Mouse (Mus musculus) ES-E14 (cell line): Measurements from ENCODE around the gene Pde4dip. TPM values are rescaled to one million over a fixed set of nuclear protein-coding genes. Genes with fewer than 3 reads are reported as not detected.

Experiments
- DNase-seq: peaks from one replicate; pipeline ENCODE4 v3.0.0-alpha.2; 2013; ENCODE audit warnings: low read depth, low spot score
- H3K27ac ChIP-seq: 2 replicates; pipeline ENCODE4 v1.5.1; 2012; ENCODE audit warnings: low read depth, mild to moderate bottlenecking, low read length, moderate library complexity, mixed read lengths; ENCODE audit not compliant: poor library complexity, insufficient read depth, severe bottlenecking
- H3K36me3 ChIP-seq: 2 replicates; pipeline ENCODE4 v1.6.1; 2012; ENCODE audit warnings: mild to moderate bottlenecking, low read length, moderate library complexity, mixed read lengths; ENCODE audit not compliant: control insufficient read depth, poor library complexity, insufficient read depth, severe bottlenecking
- H3K4me1 ChIP-seq, 2 experiments: fragments of 150-350 bp in 1 of 2; sonication (generic) in 1 of 2; 2 replicates each; pipeline ENCODE4 v1.6.1; 2012; ENCODE audit warnings: low read length in 2 of 2, mild to moderate bottlenecking in 1 of 2, mixed read lengths in 1 of 2; ENCODE audit not compliant: control insufficient read depth in 2 of 2, insufficient read depth in 2 of 2, poor library complexity in 1 of 2
- H3K4me3 ChIP-seq, 2 experiments: fragments of 150-350 bp in 1 of 2; sonication (generic) in 1 of 2; 2 replicates each; pipeline ENCODE4 v1.5.1; 2012; ENCODE audit warnings: low read length in 2 of 2, low read depth in 1 of 2, mild to moderate bottlenecking in 1 of 2, mixed read lengths in 1 of 2; ENCODE audit not compliant: insufficient read depth in 1 of 2, poor library complexity in 1 of 2, severe bottlenecking in 1 of 2
- H3K9ac ChIP-seq: 2 replicates; pipeline ENCODE4 v1.6.1; 2012; ENCODE audit warnings: low read depth, mild to moderate bottlenecking, low read length, mixed read lengths; ENCODE audit not compliant: poor library complexity, insufficient read depth, severe bottlenecking
- H3K9me3 ChIP-seq: fragments of 150-350 bp; sonication (generic); 2 replicates; pipeline ENCODE4 v1.6.1; 2012; ENCODE audit warnings: low read depth, mild to moderate bottlenecking, low read length; ENCODE audit not compliant: control insufficient read depth, insufficient read depth
- CHD2 ChIP-seq: IDR thresholded peaks from 2 replicates; pipeline ENCODE4 v1.6.1; 2014; ENCODE audit warnings: mild to moderate bottlenecking, low read depth, low read length, inconsistent platforms
- HCFC1 ChIP-seq: IDR thresholded peaks from 2 replicates; pipeline ENCODE4 v1.6.1; 2012; ENCODE audit warnings: low read length, inconsistent platforms, borderline replicate concordance; ENCODE audit not compliant: insufficient read depth
- MAFK ChIP-seq: IDR thresholded peaks from 2 replicates; pipeline ENCODE4 v1.6.1; 2014; ENCODE audit warnings: mild to moderate bottlenecking, low read depth, low read length, inconsistent platforms; ENCODE audit not compliant: insufficient read depth
- ZC3H11A ChIP-seq: IDR thresholded peaks from 2 replicates; pipeline ENCODE4 v1.6.1; 2012; ENCODE audit warnings: low read depth, mild to moderate bottlenecking, inconsistent platforms, low read length, borderline replicate concordance
- ZNF384 ChIP-seq: IDR thresholded peaks from 2 replicates; pipeline ENCODE4 v1.6.1; 2012; ENCODE audit warnings: low read depth, low read length, inconsistent platforms
- in situ Hi-C, 2 experiments: fragments of 600-800 bp; cut with MboI; formaldehyde crosslinking; loops; one replicate each; pipeline ENCODE4 v1.15.1; 2025; ENCODE audit warnings: low sequenced_read_pairs in 2 of 2, inconsistent platforms in 1 of 2; ENCODE audit not compliant: unreplicated experiment in 2 of 2
- total RNA-seq: library from RNA; depleted of rRNA; stranded (reverse); fragments of 300-350 nt; gene quantifications from 2 replicates; pipeline ENCODE4 v1.2.3, GENCODE M21; 2012

Pde4dip gene
- total RNA-seq, 1 experiment = 12.0 TPM

DNA sequence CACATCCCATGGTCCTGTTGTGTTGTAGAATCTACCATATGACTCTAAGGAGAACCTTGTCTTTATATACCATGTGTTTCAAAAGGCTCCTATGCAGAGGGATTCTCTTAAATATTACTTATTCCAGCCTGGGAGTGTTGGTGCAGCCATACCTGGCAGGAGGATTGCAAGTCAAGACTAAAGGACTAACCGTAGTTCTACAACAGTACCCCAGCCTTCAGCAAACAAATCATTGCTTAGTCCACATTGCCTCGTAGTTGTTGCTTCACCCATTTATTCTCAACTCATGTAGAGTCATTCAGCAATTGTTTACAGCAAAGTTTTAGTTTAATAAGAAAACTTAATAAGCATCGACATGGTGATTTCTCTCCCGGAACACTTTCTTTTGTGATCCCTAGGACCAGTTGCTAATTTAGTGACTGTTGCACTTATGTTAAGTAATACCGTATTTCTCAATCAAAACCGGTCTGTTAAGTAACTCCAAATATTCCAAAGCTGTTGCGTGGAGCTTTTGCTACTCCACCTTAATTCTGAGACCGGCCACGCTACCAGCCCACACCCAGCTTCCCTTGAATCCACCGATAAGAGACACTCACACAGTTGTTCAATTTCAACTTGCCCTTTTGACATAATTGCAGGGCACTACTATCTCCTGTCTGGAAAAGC lies 30.5 kb upstream of the Pde4dip start:
- Histone ChIP-seq H3K36me3 (no peaks in the 10 kb centered on the region; the same call in 1 of the 2 replicates), H3K9ac (no peak overlapping the region), H3K9me3 (no peaks in the 10 kb centered on the region), H3K4me3 (no peak overlapping the region), H3K4me1 (no peaks in the 10 kb centered on the region), H3K27ac (no peak overlapping the region)
- TF ChIP-seq ZC3H11A = no peak
- no peak for TF ChIP-seq CHD2
- TF ChIP-seq MAFK = no peak
- TF ChIP-seq HCFC1 = no peak
- TF ChIP-seq ZNF384 = no peak
- DNase-seq = no peak
- in situ Hi-C loops = no loop called here

DNA sequence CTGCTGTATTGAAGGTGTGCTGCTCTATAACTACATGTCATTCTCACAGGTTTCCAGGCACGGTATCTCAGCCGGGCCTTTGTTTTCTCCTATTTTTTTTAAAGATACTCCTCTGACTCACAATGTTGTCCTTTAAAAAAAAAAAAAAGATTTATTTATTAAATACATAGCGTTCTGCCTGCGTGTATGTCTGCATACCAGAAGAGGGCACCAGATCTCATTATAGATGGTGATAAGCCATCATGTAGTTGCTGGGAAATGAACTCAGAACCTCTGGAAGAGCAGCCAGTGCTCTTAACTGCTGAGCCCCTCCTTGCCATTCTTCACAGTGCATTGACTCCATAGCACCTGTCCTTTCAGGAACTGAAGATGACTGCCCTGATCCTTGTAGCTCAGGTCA lies 26.6 kb upstream of the Pde4dip start:
- no peak overlapping the region for H3K9ac ChIP-seq
- TF ChIP-seq ZNF384 (peak; percentile 42; the same call in 1 of the 2 replicates), CHD2 (no peak)
- in situ Hi-C loops = no loop called here
- H3K4me3 ChIP-seq = no peak overlapping the region
- H3K4me1 ChIP-seq = no peaks in the 10 kb centered on the region
- peaks cover 2% of the 10 kb centered on the region; the same call in 1 of the 2 replicates for H3K36me3 ChIP-seq
- DNase-seq = no peak
- H3K9me3 ChIP-seq = no peaks in the 10 kb centered on the region
- no peak overlapping the region for H3K27ac ChIP-seq

DNA sequence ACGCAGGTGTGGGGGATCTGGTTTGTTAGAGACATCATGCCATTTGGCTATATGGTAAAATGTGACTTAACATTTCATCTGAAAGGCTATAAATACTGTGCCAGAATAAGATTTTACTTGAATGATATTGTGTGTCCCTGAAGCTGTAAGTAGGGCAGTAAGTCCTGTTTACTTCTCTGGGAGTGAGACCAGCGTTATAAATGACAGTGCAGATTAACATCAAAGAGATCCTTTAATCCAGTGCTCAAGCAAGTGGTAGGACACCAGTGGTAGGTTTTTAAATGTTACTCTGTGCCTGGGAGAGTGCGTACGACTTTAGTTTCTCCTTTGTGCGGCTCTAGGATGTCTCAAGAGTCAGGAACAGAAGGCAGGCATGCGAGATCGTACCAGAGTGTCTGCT lies 22.6 kb upstream of the Pde4dip start:
- H3K27ac ChIP-seq = no peak overlapping the region
- TF ChIP-seq MAFK = no peak
- TF ChIP-seq ZC3H11A = no peak
- TF ChIP-seq ZNF384 = no peak
- no peaks in the 10 kb centered on the region for H3K4me1 ChIP-seq
- H3K4me3 ChIP-seq = no peak overlapping the region
- in situ Hi-C loops = no loop called here
- peaks cover 4% of the 10 kb centered on the region; the same call in 1 of the 2 replicates for H3K36me3 ChIP-seq
- DNase-seq = no peak
- no peaks in the 10 kb centered on the region for H3K9me3 ChIP-seq
- H3K9ac ChIP-seq = no peak overlapping the region

DNA sequence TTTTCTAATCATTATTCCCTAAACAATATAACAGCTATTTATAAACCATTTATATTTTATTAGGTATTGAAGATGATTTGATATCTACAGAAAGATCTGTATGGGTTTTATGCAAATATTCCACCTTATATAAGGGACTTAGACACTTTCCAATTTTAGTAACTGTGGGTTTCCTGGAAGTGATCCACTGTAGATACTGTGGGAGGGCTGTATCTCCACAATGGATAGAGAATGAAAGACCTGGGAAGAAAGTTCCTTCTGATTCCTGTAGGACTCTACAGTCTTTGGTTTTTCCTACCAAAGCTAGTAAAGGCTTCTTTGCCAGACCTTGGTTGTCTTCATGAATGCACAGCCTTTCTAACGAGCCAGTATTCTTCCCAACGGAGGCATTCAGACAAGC lies 21.2 kb upstream of the Pde4dip start:
- in situ Hi-C loops = no loop called here
- no peak for DNase-seq
- no peak overlapping the region for H3K4me3 ChIP-seq
- H3K36me3 ChIP-seq = peaks cover 4% of the 10 kb centered on the region; the same call in 1 of the 2 replicates
- no peak overlapping the region for H3K27ac ChIP-seq
- no peaks in the 10 kb centered on the region for H3K4me1 ChIP-seq
- no peaks in the 10 kb centered on the region for H3K9me3 ChIP-seq
- H3K9ac ChIP-seq = no peak overlapping the region
- TF ChIP-seq ZC3H11A = no peak
- no peak for TF ChIP-seq ZNF384
- TF ChIP-seq MAFK = no peak
- TF ChIP-seq HCFC1 = no peak
- no peak for TF ChIP-seq CHD2

DNA sequence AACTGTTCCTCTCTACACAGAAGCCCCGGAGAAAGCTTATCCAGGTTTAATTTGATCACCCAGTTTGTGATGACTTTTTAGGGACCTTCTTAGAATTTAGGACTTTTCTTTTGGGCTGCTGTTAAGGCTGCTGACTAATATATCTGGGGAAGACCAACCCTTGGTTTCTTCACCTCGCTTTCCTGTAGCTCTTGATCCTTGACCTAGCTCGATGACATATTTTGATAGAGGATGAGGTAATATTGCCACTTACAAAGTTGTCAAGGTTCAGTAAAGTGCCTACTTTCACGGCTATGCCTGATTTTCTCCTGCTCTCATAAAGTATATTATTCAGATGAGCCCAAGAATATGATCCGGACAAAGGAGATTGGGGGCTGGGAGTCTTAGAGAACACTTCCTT lies 13.1 kb upstream of the Pde4dip start:
- Histone ChIP-seq H3K4me3 (peak overlapping the region; percentile 92 to 97), H3K4me1 (peaks cover 0 to 5% of the 10 kb centered on the region in 2 experiments; a peak in 1 of 4 replicates), H3K9ac (peak overlapping the region; percentile 99), H3K27ac (no peak overlapping the region), H3K9me3 (no peaks in the 10 kb centered on the region), H3K36me3 (no peaks in the 10 kb centered on the region)
- no peak for DNase-seq
- TF ChIP-seq HCFC1 (no peak), ZC3H11A (no peak), CHD2 (no peak), MAFK (no peak), ZNF384 (no peak)
- in situ Hi-C loops = no loop called here
